Mouse (Mus musculus) limb, embryonic 10.5 days (tissue): ENCODE measurements around the gene Tspan11. TPM values are rescaled to one million over a fixed set of nuclear protein-coding genes. Genes with fewer than 3 reads are reported as not detected.

Experiments
- DNase-seq: peaks from one replicate; pipeline ENCODE4 v3.0.0-alpha.2; 2017; ENCODE audit warnings: low spot score
- H3K27ac ChIP-seq: fragments of 300-500 bp; sonication (generic); 2 replicates; pipeline ENCODE4 v1.5.1; 2016; ENCODE audit warnings: mild to moderate bottlenecking
- H3K27me3 ChIP-seq: fragments of 300-500 bp; sonication (generic); 2 replicates; pipeline ENCODE4 v1.6.1; 2016; ENCODE audit warnings: low read depth, mild to moderate bottlenecking; ENCODE audit not compliant: poor library complexity, severe bottlenecking
- H3K36me3 ChIP-seq: fragments of 300-500 bp; sonication (generic); 2 replicates; pipeline ENCODE4 v1.6.1; 2016; ENCODE audit warnings: mild to moderate bottlenecking, moderate library complexity
- H3K4me1 ChIP-seq: fragments of 300-500 bp; sonication (generic); 2 replicates; pipeline ENCODE4 v1.6.1; 2016
- H3K4me3 ChIP-seq: fragments of 300-500 bp; sonication (generic); 2 replicates; pipeline ENCODE4 v1.5.1; 2016; ENCODE audit warnings: mild to moderate bottlenecking, moderate library complexity
- H3K9me3 ChIP-seq: fragments of 300-500 bp; sonication (generic); replicated peaks from 2 replicates; pipeline ENCODE4 v1.6.1; 2016; ENCODE audit warnings: mild to moderate bottlenecking
- WGBS: fragments of 180-500 bp; shearing (Covaris S2); methylation state at CpG from one replicate; pipeline ENCODE4 v1.1.7; 2016; 5-methylcytosine and 5-hydroxymethylcytosine counted together
- polyA plus RNA-seq: library from polyadenylated mRNA; unstranded; fragments of >200 nt; fragmentation: Nextera tagmentation; extraction: Ambion mirVana; gene quantifications from 2 replicates; pipeline ENCODE4 v1.2.1, GENCODE M21; 2016

Tspan11 gene
- polyA plus RNA-seq, 1 experiment from 2014 or later: 9.2 TPM

DNA sequence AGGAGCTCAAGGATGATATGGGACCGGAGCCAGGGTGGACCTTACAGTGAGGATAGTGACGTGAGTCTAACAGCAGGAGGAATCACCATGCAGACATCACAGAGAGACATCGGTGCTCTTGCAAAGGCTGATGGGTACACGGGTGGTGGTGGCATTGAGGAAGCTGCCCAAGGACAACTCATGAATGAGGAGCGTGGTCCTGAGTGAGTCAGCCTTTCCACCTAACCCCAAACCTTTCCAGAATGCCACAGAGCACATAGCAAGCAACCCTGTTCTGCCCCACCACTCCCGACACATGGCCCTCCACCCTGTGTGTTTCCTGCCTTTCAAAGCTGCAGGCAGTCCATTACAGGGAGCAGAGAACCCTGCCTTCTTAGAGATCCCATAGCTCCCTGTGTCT, 32.1 kb downstream of the Tspan11 start:
- Histone ChIP-seq H3K27ac (no peak overlapping the region), H3K4me3 (no peak overlapping the region), H3K36me3 (peaks cover 14% of the 10 kb centered on the region; the same call in 1 of the 2 replicates), H3K9me3 (no peaks in the 10 kb centered on the region), H3K4me1 (0 out of 2 replicates have a peak, but pooled peaks cover 5% of the 10 kb centered on the region), H3K27me3 (peaks cover 29% of the 10 kb centered on the region)
- DNase-seq: no peak
- WGBS: 85% methylated on average over 6 of the region's 6 CpGs

- Histone ChIP-seq H3K27me3 (peaks cover 41% of the 10 kb centered on the region), H3K36me3 (peaks cover 12% of the 10 kb centered on the region; the same call in 1 of the 2 replicates), H3K4me3 (no peak overlapping the region), H3K27ac (no peak overlapping the region), H3K9me3 (no peaks in the 10 kb centered on the region), H3K4me1 (peaks cover 5% of the 10 kb centered on the region; the same call in 1 of the 2 replicates)
- DNase-seq: peak; percentile 87
- WGBS: 9% methylated on average over 8 of the region's 8 CpGs
Observed at GRCm38 (mm10) chr6:127920652-127921051, 33.3 kb downstream of the Tspan11 start.

- peaks cover 47% of the 10 kb centered on the region for H3K27me3 ChIP-seq
- no peaks in the 10 kb centered on the region; the same call in 1 of the 2 replicates for H3K36me3 ChIP-seq
- no peak for DNase-seq
- H3K4me3 ChIP-seq: no peak overlapping the region
- H3K4me1 ChIP-seq: peaks cover 19% of the 10 kb centered on the region
- no peaks in the 10 kb centered on the region for H3K9me3 ChIP-seq
- WGBS: 65% methylated on average over 9 of the region's 9 CpGs
- H3K27ac ChIP-seq: no peak overlapping the region
Observed at GRCm38 (mm10) chr6:127921996-127922395, 34.6 kb downstream of the Tspan11 start.

- peaks cover 47% of the 10 kb centered on the region for H3K27me3 ChIP-seq
- no peak for DNase-seq
- no peaks in the 10 kb centered on the region for H3K9me3 ChIP-seq
- H3K4me1 ChIP-seq: peaks cover 29% of the 10 kb centered on the region
- 90% methylated on average over 9 of the region's 9 CpGs for WGBS
- H3K36me3 ChIP-seq: no peaks in the 10 kb centered on the region
- no peak overlapping the region for H3K27ac ChIP-seq
- no peak overlapping the region for H3K4me3 ChIP-seq
Observed at GRCm38 (mm10) chr6:127923296-127923695, 35.9 kb downstream of the Tspan11 start.

DNA sequence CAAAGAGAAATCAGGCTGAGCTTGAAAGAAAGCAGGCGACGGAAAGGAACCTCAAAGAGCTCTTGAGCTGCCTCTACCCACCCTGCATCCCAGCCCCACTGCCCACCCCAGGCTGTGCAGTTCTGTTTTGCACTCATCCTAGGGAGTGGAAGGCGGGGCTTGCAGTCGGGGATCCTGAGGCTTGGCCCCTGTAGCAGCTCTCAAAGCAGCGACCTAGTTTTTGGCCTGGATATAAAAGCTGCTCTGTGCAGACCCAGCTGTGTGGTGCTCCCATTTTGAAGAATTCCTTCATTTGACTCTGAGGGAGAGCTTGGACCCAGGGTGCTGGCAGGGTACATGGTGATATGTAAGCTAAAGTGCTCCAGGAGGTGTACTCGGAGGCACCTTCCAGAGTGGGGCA, 37.4 kb downstream of the Tspan11 start:
- Histone ChIP-seq H3K27me3 (peaks cover 43% of the 10 kb centered on the region), H3K9me3 (no peaks in the 10 kb centered on the region)

DNA sequence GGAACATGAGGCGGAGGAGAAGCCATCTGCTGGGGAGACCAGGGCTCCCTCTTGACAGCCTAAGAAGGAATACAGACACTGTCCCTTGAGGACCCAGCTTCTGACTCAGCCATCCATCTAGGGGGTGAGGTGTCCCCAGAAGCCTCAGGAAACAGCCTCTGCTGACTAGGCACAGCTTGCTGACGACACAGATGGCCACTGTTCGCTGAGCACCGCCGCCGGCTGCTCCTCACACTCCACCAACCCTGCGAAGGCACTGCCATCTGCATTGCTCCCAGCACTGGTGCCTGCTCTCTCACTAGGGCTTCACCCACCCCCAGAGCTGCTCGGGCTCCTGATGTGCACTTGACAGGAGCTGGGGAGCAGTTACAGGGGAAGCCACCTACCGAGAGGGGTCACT, 38.5 kb downstream of the Tspan11 start:
- no peaks in the 10 kb centered on the region for H3K9me3 ChIP-seq

More for the DNA sequence above, 37.4 kb downstream of the Tspan11 start:
- H3K27ac ChIP-seq: no peak overlapping the region
- WGBS: 74% methylated on average over 6 of the region's 6 CpGs
- H3K36me3 ChIP-seq: no peaks in the 10 kb centered on the region
- peaks cover 29% of the 10 kb centered on the region for H3K4me1 ChIP-seq
- no peak for DNase-seq
- H3K4me3 ChIP-seq: no peak overlapping the region

GRCm38 (mm10) chr6:127928682-127929081, 41.3 kb downstream of the Tspan11 start:
- peaks cover 22% of the 10 kb centered on the region; the same call in 1 of the 2 replicates for H3K27me3 ChIP-seq
- H3K4me3 ChIP-seq: no peak overlapping the region
- H3K36me3 ChIP-seq: peaks cover 2% of the 10 kb centered on the region
- DNase-seq: no peak
- no peak overlapping the region for H3K27ac ChIP-seq
- WGBS: 82% methylated on average over 5 of the region's 5 CpGs
- H3K9me3 ChIP-seq: peaks cover 1% of the 10 kb centered on the region; the same call in 1 of the 2 replicates
- peaks cover 44% of the 10 kb centered on the region for H3K4me1 ChIP-seq

More for the DNA sequence above, 38.5 kb downstream of the Tspan11 start:
- Histone ChIP-seq H3K4me3 (no peak overlapping the region), H3K27me3 (peaks cover 43% of the 10 kb centered on the region), H3K36me3 (no peaks in the 10 kb centered on the region; the same call in 1 of the 2 replicates), H3K27ac (peak overlapping the region; percentile 56; the same call in 1 of the 2 replicates), H3K4me1 (peaks cover 23% of the 10 kb centered on the region)
- WGBS: 62% methylated on average over 9 of the region's 9 CpGs
- no peak for DNase-seq

DNA sequence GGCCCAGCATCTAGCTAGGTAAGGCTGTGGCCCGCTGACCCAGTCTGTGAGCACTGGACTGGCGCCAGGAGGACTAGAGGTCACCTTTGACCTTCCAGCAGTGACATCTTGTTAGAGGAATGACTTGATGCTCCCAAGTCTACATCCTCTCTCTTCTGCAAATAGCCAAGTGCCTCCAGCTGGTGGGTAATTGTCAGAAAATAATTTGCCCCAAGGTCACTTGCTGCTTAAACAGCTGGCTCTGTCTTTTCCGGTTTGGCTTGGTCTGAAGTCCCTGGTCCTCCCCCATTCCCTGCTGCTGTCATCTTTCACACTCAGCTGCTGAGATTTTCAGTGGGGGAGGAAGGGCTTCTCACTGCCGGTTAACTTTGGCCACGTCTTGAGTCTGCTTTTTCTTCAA, 45.3 kb downstream of the Tspan11 start:
- Histone ChIP-seq H3K9me3 (peaks cover 4% of the 10 kb centered on the region; the same call in 1 of the 2 replicates), H3K4me3 (no peak overlapping the region), H3K36me3 (peaks cover 12% of the 10 kb centered on the region), H3K27me3 (no peaks in the 10 kb centered on the region), H3K27ac (peak overlapping the region; percentile 63), H3K4me1 (peaks cover 29% of the 10 kb centered on the region)
- DNase-seq: peak; percentile 39
- 41% methylated on average over 5 of the region's 5 CpGs for WGBS

DNA sequence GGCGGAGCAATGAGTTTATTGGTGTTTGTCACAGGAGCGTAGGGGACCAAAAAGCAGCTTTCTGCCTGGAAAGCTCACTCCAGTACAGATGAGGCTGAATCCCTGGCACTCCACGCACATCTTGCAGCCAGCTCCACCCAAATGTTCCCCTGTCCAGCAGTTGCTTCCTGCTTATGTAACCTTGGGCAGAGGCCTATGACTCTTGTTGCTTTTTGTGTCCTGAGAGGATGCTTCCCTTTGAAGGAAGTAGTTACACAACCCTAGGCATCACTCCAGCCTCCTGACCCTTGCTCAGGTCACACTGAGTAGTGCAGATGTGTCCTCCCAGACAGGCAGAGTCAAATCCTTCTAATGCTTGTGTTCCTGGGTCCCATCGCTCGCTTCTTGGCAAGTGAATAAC, 46.5 kb downstream of the Tspan11 start:
- Histone ChIP-seq H3K9me3 (peaks cover 4% of the 10 kb centered on the region; the same call in 1 of the 2 replicates), H3K4me3 (no peak overlapping the region), H3K27me3 (no peaks in the 10 kb centered on the region), H3K27ac (peak overlapping the region; percentile 56), H3K36me3 (peaks cover 12% of the 10 kb centered on the region), H3K4me1 (peaks cover 25% of the 10 kb centered on the region)
- no peak for DNase-seq
- WGBS: 97% methylated on average over 5 of the region's 5 CpGs

DNA sequence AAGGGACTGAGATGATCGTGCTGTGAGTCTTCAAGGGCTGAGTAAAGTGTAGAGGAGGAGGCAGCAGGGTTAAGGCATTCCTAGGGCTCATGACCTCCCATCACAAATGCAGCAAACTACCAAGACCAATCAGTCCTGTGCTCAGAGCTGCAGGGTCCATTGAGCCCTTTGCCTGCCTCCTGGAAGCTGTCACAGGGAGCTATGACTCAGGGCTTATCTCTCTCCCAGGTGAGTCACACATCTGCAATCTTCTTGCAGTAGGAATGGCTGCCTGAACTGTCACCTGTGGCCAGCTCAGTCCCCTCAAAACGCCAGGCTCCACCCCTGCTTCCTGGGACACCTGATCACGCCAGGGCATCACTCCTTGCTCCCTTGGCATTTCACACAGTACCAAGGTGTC, 47.7 kb downstream of the Tspan11 start:
- H3K36me3 ChIP-seq: peaks cover 12% of the 10 kb centered on the region
- no peak overlapping the region for H3K4me3 ChIP-seq
- DNase-seq: no peak
- H3K9me3 ChIP-seq: peaks cover 4% of the 10 kb centered on the region; the same call in 1 of the 2 replicates
- H3K27ac ChIP-seq: no peak overlapping the region
- peaks cover 25% of the 10 kb centered on the region for H3K4me1 ChIP-seq
- H3K27me3 ChIP-seq: no peaks in the 10 kb centered on the region
- 80% methylated on average over 3 of the region's 3 CpGs for WGBS

DNA sequence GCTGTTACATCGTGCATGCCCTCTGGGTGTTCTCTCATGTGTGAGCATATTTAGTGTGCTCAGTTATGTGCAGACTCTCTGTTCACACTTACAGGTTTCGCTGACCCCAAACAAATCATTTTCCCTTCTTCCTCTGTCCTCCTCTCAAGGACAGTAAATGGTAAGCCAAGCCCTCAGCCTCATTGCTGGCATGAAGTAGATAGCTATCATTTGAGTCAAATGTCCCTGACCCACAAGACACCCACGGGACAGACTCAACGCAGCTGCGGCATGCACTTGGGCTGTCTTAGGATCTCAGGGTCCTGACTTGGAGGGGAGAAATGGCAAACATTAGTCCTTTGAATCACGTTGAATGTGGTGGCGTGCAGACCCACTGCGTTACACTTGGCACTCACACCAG, 55.0 kb downstream of the Tspan11 start:
- H3K27me3 ChIP-seq: 0 out of 2 replicates have a peak, but pooled peaks cover 7% of the 10 kb centered on the region
- no peak for DNase-seq
- H3K4me1 ChIP-seq: peaks cover 3% of the 10 kb centered on the region; the same call in 1 of the 2 replicates
- H3K36me3 ChIP-seq: no peaks in the 10 kb centered on the region; the same call in 1 of the 2 replicates
- H3K9me3 ChIP-seq: no peaks in the 10 kb centered on the region
- H3K4me3 ChIP-seq: no peak overlapping the region
- no peak overlapping the region for H3K27ac ChIP-seq
- 91% methylated on average over 8 of the region's 8 CpGs for WGBS

GRCm38 (mm10) chr6:127945725-127946124, 58.3 kb downstream of the Tspan11 start:
- Histone ChIP-seq H3K27me3 (0 out of 2 replicates have a peak, but pooled peaks cover 7% of the 10 kb centered on the region), H3K4me3 (no peak overlapping the region), H3K9me3 (no peaks in the 10 kb centered on the region), H3K36me3 (no peaks in the 10 kb centered on the region; the same call in 1 of the 2 replicates), H3K27ac (no peak overlapping the region), H3K4me1 (peaks cover 3% of the 10 kb centered on the region; the same call in 1 of the 2 replicates)
- peak; percentile 85 for DNase-seq
- 62% methylated on average over 9 of the region's 9 CpGs for WGBS

GRCm38 (mm10) chr6:127948656-127949055, 61.3 kb downstream of the Tspan11 start:
- 0 out of 2 replicates have a peak, but pooled peaks cover 7% of the 10 kb centered on the region for H3K27me3 ChIP-seq
- H3K27ac ChIP-seq: no peak overlapping the region
- H3K4me3 ChIP-seq: no peak overlapping the region
- H3K36me3 ChIP-seq: no peaks in the 10 kb centered on the region
- H3K4me1 ChIP-seq: no peaks in the 10 kb centered on the region
- no peaks in the 10 kb centered on the region for H3K9me3 ChIP-seq
- no peak for DNase-seq
- 84% methylated on average over 9 of the region's 9 CpGs for WGBS
